Mouse (Mus musculus): Measurements from ENCODE around the gene Med20. TPM values are rescaled to one million over a fixed set of nuclear protein-coding genes. Genes with fewer than 3 reads are reported as not detected.
A peak's percentile ranks its signal among the peaks of the same experiment; 100 is the strongest.
"Not testable (repeated sequence)": the region's sequence is repeated elsewhere in the genome, so short reads cannot be mapped to it uniquely, and the experiment has no call there.

Gene Med20
- polyA plus RNA-seq, 1 experiment from 2014 or later: 30.3 TPM

- H3K4me2 ChIP-seq; ATAC-seq (replicated peaks; ENCODE audit: insufficient number of reproducible peaks, low FRiP score, low TSS enrichment); H3K27me3 ChIP-seq (ENCODE audit: control insufficient read depth, insufficient read depth, low read length); H3K9me3 ChIP-seq (replicated peaks; ENCODE audit: control insufficient read depth, low read length); H3K4me3 ChIP-seq (ENCODE audit: low read depth, low read length): not testable (repeated sequence)
- H3K9ac ChIP-seq (ENCODE audit: low read depth, low read length): 0 out of 2 replicates have a peak overlapping the region, but pooled peaks have one; percentile 28
- H3K27ac ChIP-seq (ENCODE audit: low read depth, low read length): peak overlapping the region; percentile 97
- H3K36me3 ChIP-seq (ENCODE audit: control insufficient read depth, insufficient read depth, low read length): peaks cover 31% of the 10 kb centered on the region
- WGBS (ENCODE audit: insufficient replicate concordance): 73% methylated on average over 10 of the region's 10 CpGs
- peaks cover 28% of the 10 kb centered on the region for H3K4me1 ChIP-seq (ENCODE audit: control insufficient read depth, insufficient read depth, low read length)
Observed at GRCm38 (mm10) chr17:47598580-47599304, 12.6 kb upstream of the Med20 start.

DNA sequence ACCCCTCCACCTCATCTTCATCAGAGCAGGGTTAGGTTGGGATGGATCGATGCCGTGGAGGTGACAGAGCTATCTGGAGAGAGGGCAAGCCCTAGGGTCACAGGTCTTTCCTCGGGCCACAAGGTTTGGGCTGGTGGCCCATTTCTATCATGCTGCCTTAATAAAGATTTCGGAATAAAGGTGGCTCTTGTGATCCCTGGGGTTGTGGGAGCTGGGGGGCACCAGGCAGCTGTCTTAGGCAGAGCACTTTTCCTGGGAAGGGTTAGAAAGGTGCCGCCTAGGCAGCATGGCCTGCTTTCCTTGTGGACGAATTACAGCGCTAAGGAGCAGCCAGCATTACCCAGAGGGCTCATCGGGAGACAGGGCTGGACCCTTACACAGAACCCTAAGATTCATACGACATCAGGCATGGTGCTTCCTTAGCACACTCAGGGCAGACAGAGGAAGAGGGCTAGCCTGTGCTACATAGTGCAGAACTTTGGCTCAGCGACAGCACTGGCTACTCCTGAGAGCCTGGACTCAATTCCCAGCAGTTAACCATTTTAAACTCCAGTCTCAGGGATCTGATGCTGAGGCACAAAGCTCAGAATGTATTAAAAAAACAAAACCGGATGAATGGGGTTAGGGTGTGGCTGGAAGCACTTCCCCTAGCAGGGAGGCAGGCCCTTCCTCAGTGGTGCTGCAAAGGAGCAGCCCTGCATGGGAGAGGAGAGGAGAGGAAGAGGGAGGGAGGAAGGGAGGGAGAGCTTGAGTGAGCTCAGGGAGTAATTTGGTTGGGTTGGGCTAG lies 11.7 kb upstream of the Med20 start:
- no peaks in the 10 kb centered on the region for H3K9me3 ChIP-seq (replicated peaks; ENCODE audit: control insufficient read depth, low read length)
- peak overlapping the region; percentile 60 for H3K27ac ChIP-seq (ENCODE audit: low read depth, low read length)
- ATAC-seq (replicated peaks; ENCODE audit: insufficient number of reproducible peaks, low FRiP score, low TSS enrichment): no peak
- no peak overlapping the region for H3K4me2 ChIP-seq
- peak overlapping the region; percentile 43; the same call in 1 of the 2 replicates for H3K9ac ChIP-seq (ENCODE audit: low read depth, low read length)
- H3K27me3 ChIP-seq (ENCODE audit: control insufficient read depth, insufficient read depth, low read length): no peaks in the 10 kb centered on the region
- peaks cover 28% of the 10 kb centered on the region for H3K4me1 ChIP-seq (ENCODE audit: control insufficient read depth, insufficient read depth, low read length)
- 71% methylated on average over 11 of the region's 11 CpGs for WGBS (ENCODE audit: insufficient replicate concordance)
- H3K4me3 ChIP-seq (ENCODE audit: low read depth, low read length): no peak overlapping the region
- H3K36me3 ChIP-seq (ENCODE audit: control insufficient read depth, insufficient read depth, low read length): peaks cover 36% of the 10 kb centered on the region

DNA sequence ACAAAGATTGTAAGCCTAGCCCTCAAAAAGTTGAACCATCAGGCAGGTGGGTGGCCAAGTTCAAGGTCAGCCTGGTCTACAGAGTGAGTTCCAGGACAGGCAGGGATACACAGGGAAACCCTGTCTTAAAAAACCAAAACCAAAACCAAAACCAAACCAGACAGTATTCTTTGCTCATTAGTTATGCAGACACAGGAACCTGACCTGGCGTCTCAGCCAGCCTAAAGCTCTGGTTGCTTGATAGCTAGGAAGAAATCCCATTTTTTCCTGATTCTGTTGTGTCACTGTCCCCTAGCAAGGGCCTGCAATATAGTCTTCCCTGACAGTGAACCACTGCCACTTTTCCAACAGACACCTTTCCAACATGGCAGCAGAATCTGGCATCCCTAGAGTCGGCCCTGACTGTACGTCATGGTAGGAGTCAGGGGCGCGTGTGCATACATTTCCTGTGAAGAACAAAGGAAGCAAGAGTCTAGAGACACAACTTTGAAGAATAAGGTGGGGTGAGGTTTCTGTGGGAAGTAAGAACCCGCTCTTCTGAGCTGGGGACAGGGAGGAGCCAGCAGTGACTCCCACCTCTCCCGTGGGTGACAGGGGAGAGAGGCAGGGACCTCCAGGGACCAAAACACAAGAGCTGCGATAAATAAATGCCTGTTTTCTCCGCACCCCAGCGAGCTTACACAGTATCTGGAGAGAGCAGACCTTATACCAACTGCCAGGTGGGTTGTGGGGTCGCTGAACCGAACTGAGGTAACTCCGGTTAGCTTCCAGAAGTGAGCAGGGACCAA lies 10.6 kb upstream of the Med20 start:
- H3K27me3 ChIP-seq (ENCODE audit: control insufficient read depth, insufficient read depth, low read length): no peaks in the 10 kb centered on the region
- H3K36me3 ChIP-seq (ENCODE audit: control insufficient read depth, insufficient read depth, low read length): peaks cover 37% of the 10 kb centered on the region
- 86% methylated on average over 13 of the region's 13 CpGs for WGBS (ENCODE audit: insufficient replicate concordance)
- no peak overlapping the region for H3K4me3 ChIP-seq (ENCODE audit: low read depth, low read length)
- no peak for ATAC-seq (replicated peaks; ENCODE audit: insufficient number of reproducible peaks, low FRiP score, low TSS enrichment)
- H3K27ac ChIP-seq (ENCODE audit: low read depth, low read length): peak overlapping the region; percentile 60; the same call in 1 of the 2 replicates
- H3K4me2 ChIP-seq: no peak overlapping the region
- peaks cover 28% of the 10 kb centered on the region for H3K4me1 ChIP-seq (ENCODE audit: control insufficient read depth, insufficient read depth, low read length)
- H3K9me3 ChIP-seq (replicated peaks; ENCODE audit: control insufficient read depth, low read length): no peaks in the 10 kb centered on the region
- H3K9ac ChIP-seq (ENCODE audit: low read depth, low read length): no peak overlapping the region

- Histone ChIP-seq H3K27ac (ENCODE audit: low read depth, low read length) (no peak overlapping the region), H3K36me3 (ENCODE audit: control insufficient read depth, insufficient read depth, low read length) (peaks cover 38% of the 10 kb centered on the region), H3K9me3 (replicated peaks; ENCODE audit: control insufficient read depth, low read length) (no peaks in the 10 kb centered on the region), H3K4me1 (ENCODE audit: control insufficient read depth, insufficient read depth, low read length) (peaks cover 24% of the 10 kb centered on the region), H3K27me3 (ENCODE audit: control insufficient read depth, insufficient read depth, low read length) (no peaks in the 10 kb centered on the region), H3K4me3 (ENCODE audit: low read depth, low read length) (no peak overlapping the region), H3K9ac (ENCODE audit: low read depth, low read length) (no peak overlapping the region), H3K4me2 (no peak overlapping the region)
- no peak for ATAC-seq (replicated peaks; ENCODE audit: insufficient number of reproducible peaks, low FRiP score, low TSS enrichment)
- 84% methylated on average over 10 of the region's 10 CpGs for WGBS (ENCODE audit: insufficient replicate concordance)
Observed at GRCm38 (mm10) chr17:47601389-47601755, 10.0 kb upstream of the Med20 start.

GRCm38 (mm10) chr17:47602289-47602688 lies 9.1 kb upstream of the Med20 start:
- no peaks in the 10 kb centered on the region for H3K9me3 ChIP-seq (replicated peaks; ENCODE audit: control insufficient read depth, low read length)
- H3K9ac ChIP-seq (ENCODE audit: low read depth, low read length): no peak overlapping the region
- no peak for ATAC-seq (replicated peaks; ENCODE audit: insufficient number of reproducible peaks, low FRiP score, low TSS enrichment)
- no peak overlapping the region for H3K4me2 ChIP-seq
- no peak overlapping the region for H3K27ac ChIP-seq (ENCODE audit: low read depth, low read length)
- H3K4me3 ChIP-seq (ENCODE audit: low read depth, low read length): no peak overlapping the region
- 91% methylated on average over 11 of the region's 11 CpGs for WGBS (ENCODE audit: insufficient replicate concordance)
- H3K36me3 ChIP-seq (ENCODE audit: control insufficient read depth, insufficient read depth, low read length): peaks cover 36% of the 10 kb centered on the region
- H3K4me1 ChIP-seq (ENCODE audit: control insufficient read depth, insufficient read depth, low read length): peaks cover 15% of the 10 kb centered on the region
- H3K27me3 ChIP-seq (ENCODE audit: control insufficient read depth, insufficient read depth, low read length): no peaks in the 10 kb centered on the region

GRCm38 (mm10) chr17:47606220-47606619 lies 5.2 kb upstream of the Med20 start:
- Histone ChIP-seq H3K4me3 (ENCODE audit: low read depth, low read length) (no peak overlapping the region), H3K4me2 (no peak overlapping the region), H3K9ac (ENCODE audit: low read depth, low read length) (no peak overlapping the region), H3K4me1 (ENCODE audit: control insufficient read depth, insufficient read depth, low read length) (peaks cover 7% of the 10 kb centered on the region), H3K9me3 (replicated peaks; ENCODE audit: control insufficient read depth, low read length) (no peaks in the 10 kb centered on the region), H3K27ac (ENCODE audit: low read depth, low read length) (no peak overlapping the region), H3K36me3 (ENCODE audit: control insufficient read depth, insufficient read depth, low read length) (peaks cover 33% of the 10 kb centered on the region), H3K27me3 (ENCODE audit: control insufficient read depth, insufficient read depth, low read length) (no peaks in the 10 kb centered on the region)
- no peak for ATAC-seq (replicated peaks; ENCODE audit: insufficient number of reproducible peaks, low FRiP score, low TSS enrichment)
- 74% methylated on average over 5 of the region's 5 CpGs for WGBS (ENCODE audit: insufficient replicate concordance)

DNA sequence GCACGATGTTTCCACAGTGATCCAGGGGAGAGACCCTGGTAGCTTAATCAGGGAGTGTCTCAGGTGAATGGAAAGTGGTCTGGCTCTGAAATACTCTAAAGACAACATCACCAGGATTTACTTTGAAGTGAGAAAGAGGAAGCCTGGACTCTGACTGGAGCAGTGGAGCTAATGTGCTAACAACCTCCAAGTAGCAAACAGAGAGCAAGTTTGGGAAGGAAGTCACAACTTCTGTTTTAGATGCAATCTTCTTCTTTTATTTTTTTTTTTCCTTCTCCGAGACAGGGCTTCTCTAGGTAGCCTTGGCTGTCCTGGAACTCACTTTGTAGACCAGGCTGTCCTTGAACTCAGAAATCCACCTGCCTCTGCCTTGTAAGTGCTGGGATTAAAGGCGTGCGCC lies 2.2 kb upstream of the Med20 start:
- Histone ChIP-seq H3K4me2 (no peak overlapping the region; the same call in 1 of the 2 replicates), H3K27ac (ENCODE audit: low read depth, low read length) (no peak overlapping the region), H3K4me1 (ENCODE audit: control insufficient read depth, insufficient read depth, low read length) (peaks cover 17% of the 10 kb centered on the region), H3K9me3 (replicated peaks; ENCODE audit: control insufficient read depth, low read length) (no peaks in the 10 kb centered on the region), H3K4me3 (ENCODE audit: low read depth, low read length) (no peak overlapping the region), H3K36me3 (ENCODE audit: control insufficient read depth, insufficient read depth, low read length) (peaks cover 13% of the 10 kb centered on the region), H3K9ac (ENCODE audit: low read depth, low read length) (no peak overlapping the region), H3K27me3 (ENCODE audit: control insufficient read depth, insufficient read depth, low read length) (no peaks in the 10 kb centered on the region)
- no peak for ATAC-seq (replicated peaks; ENCODE audit: insufficient number of reproducible peaks, low FRiP score, low TSS enrichment)
- WGBS (ENCODE audit: insufficient replicate concordance): 91% methylated on average over 4 of the region's 4 CpGs

GRCm38 (mm10) chr17:47611661-47611982 lies 240 bp downstream of the Med20 start:
- H3K36me3 ChIP-seq (ENCODE audit: control insufficient read depth, insufficient read depth, low read length): peaks cover 12% of the 10 kb centered on the region
- peaks cover 17% of the 10 kb centered on the region for H3K4me1 ChIP-seq (ENCODE audit: control insufficient read depth, insufficient read depth, low read length)
- peak overlapping the region; percentile 95 for H3K4me2 ChIP-seq
- H3K9me3 ChIP-seq (replicated peaks; ENCODE audit: control insufficient read depth, low read length): no peaks in the 10 kb centered on the region
- WGBS (ENCODE audit: insufficient replicate concordance): under 1% methylated on average over 13 of the region's 13 CpGs
- no peaks in the 10 kb centered on the region for H3K27me3 ChIP-seq (ENCODE audit: control insufficient read depth, insufficient read depth, low read length)
- no peak for ATAC-seq (replicated peaks; ENCODE audit: insufficient number of reproducible peaks, low FRiP score, low TSS enrichment)
- peak overlapping the region; percentile 87; the same call in 1 of the 2 replicates for H3K27ac ChIP-seq (ENCODE audit: low read depth, low read length)
- H3K9ac ChIP-seq (ENCODE audit: low read depth, low read length): peak overlapping the region; percentile 92
- H3K4me3 ChIP-seq (ENCODE audit: low read depth, low read length): peak overlapping the region; percentile 92

All from heart, embryonic 11.5 days (tissue).